Mouse (Mus musculus): ENCODE measurements around the gene Scaper.

Gene Scaper

GRCm38 (mm10) chr9:55937664-55938617, at the start of gene Scaper:
Scaper (minus strand) TSS chr9:55938119.
- peak; percentile 69 for DNase-seq (ENCODE audit: low read depth, low spot score)

- peak; percentile 40 for DNase-seq (ENCODE audit: low read depth, low spot score)
Measured at GRCm38 (mm10) chr9:55946819-55947218, 8.9 kb upstream of the Scaper start.

- no peak for DNase-seq (ENCODE audit: low read depth, low spot score)
Measured at GRCm38 (mm10) chr9:55941356-55941755, 3.4 kb upstream of the Scaper start.

GRCm38 (mm10) chr9:55938618-55938985, 683 bp upstream of the Scaper start:
- no peak for DNase-seq (ENCODE audit: low read depth, low spot score)

- DNase-seq (ENCODE audit: low read depth, low spot score), result no peak
Measured at GRCm38 (mm10) chr9:55937224-55937663, 675 bp downstream of the Scaper start.

- no peak for DNase-seq (ENCODE audit: low read depth, low spot score)
Measured at GRCm38 (mm10) chr9:55932482-55932881, 5.4 kb downstream of the Scaper start.

GRCm38 (mm10) chr9:55918579-55918978, 19.3 kb downstream of the Scaper start:
- DNase-seq (ENCODE audit: low read depth, low spot score), result no peak

- no peak for DNase-seq (ENCODE audit: low read depth, low spot score)
Measured at GRCm38 (mm10) chr9:55916751-55917150, 21.2 kb downstream of the Scaper start.

GRCm38 (mm10) chr9:55911481-55911880, 26.4 kb downstream of the Scaper start:
- no peak for DNase-seq (ENCODE audit: low read depth, low spot score)

GRCm38 (mm10) chr9:55902964-55903363, 35.0 kb downstream of the Scaper start:
- no peak for DNase-seq (ENCODE audit: low read depth, low spot score)

- no peak for DNase-seq (ENCODE audit: low read depth, low spot score)
Measured at GRCm38 (mm10) chr9:55901588-55901987, 36.3 kb downstream of the Scaper start.

- no peak for DNase-seq (ENCODE audit: low read depth, low spot score)
Measured at GRCm38 (mm10) chr9:55900531-55900930, 37.4 kb downstream of the Scaper start.

- no peak for DNase-seq (ENCODE audit: low read depth, low spot score)
Measured at GRCm38 (mm10) chr9:55878066-55878465, 59.9 kb downstream of the Scaper start.

- DNase-seq (ENCODE audit: low read depth, low spot score), result peak; percentile 28
Measured at GRCm38 (mm10) chr9:55789442-55789841, 148.5 kb downstream of the Scaper start.

- DNase-seq (ENCODE audit: low read depth, low spot score), result no peak
Measured at GRCm38 (mm10) chr9:55712016-55712415, 225.9 kb downstream of the Scaper start.

GRCm38 (mm10) chr9:55710553-55710952, 227.4 kb downstream of the Scaper start:
- no peak for DNase-seq (ENCODE audit: low read depth, low spot score)

- no peak for DNase-seq (ENCODE audit: low read depth, low spot score)
Measured at GRCm38 (mm10) chr9:55706603-55707002, 231.3 kb downstream of the Scaper start.

- no peak for DNase-seq (ENCODE audit: low read depth, low spot score)
Measured at GRCm38 (mm10) chr9:55695307-55695706, 242.6 kb downstream of the Scaper start.

GRCm38 (mm10) chr9:55677099-55677498, 260.8 kb downstream of the Scaper start:
- DNase-seq (ENCODE audit: low read depth, low spot score), result no peak

GRCm38 (mm10) chr9:55646444-55646843, 291.5 kb downstream of the Scaper start:
- no peak for DNase-seq (ENCODE audit: low read depth, low spot score)

GRCm38 (mm10) chr9:55626990-55627389, 310.9 kb downstream of the Scaper start:
- DNase-seq (ENCODE audit: low read depth, low spot score), result no peak

- no peak for DNase-seq (ENCODE audit: low read depth, low spot score)
Measured at GRCm38 (mm10) chr9:55614711-55615110, 323.2 kb downstream of the Scaper start.

- no peak for DNase-seq (ENCODE audit: low read depth, low spot score)
Measured at GRCm38 (mm10) chr9:55609751-55610150, 328.2 kb downstream of the Scaper start.

All from WW6 (cell line).